Mouse (Mus musculus) kidney, postnatal 0 days (tissue): ENCODE measurements around the gene B230104I21Rik. TPM values are rescaled to one million over a fixed set of nuclear protein-coding genes. Genes with fewer than 3 reads are reported as not detected.

ENCODE experiments used
- ATAC-seq: fragments of 200-750 bp; cut with Nextera tagmentation; replicated peaks from 2 replicates; pipeline ENCODE4 v1.8.0; 2017; ENCODE audit warnings: low read depth, moderate number of reproducible peaks, moderate TSS enrichment, moderate library complexity; ENCODE audit not compliant: low FRiP score
- DNase-seq: peaks from one replicate; pipeline ENCODE4 v3.0.0-alpha.2; 2016; ENCODE audit warnings: low spot score
- H3K27ac ChIP-seq: fragments of 300-500 bp; sonication (generic); 2 replicates; pipeline ENCODE4 v1.5.1; 2014; ENCODE audit warnings: mild to moderate bottlenecking
- H3K27me3 ChIP-seq: fragments of 300-500 bp; sonication (generic); 2 replicates; pipeline ENCODE4 v1.6.1; 2014; ENCODE audit warnings: low read length, mixed read lengths; ENCODE audit not compliant: insufficient read depth
- H3K36me3 ChIP-seq: fragments of 300-500 bp; sonication (generic); 2 replicates; pipeline ENCODE4 v1.6.1; 2014; ENCODE audit warnings: low read length, mixed read lengths; ENCODE audit not compliant: insufficient read depth
- H3K4me1 ChIP-seq: fragments of 300-500 bp; sonication (generic); replicated peaks from 2 replicates; pipeline ENCODE4 v1.6.1; 2014; ENCODE audit warnings: antibody characterized with exemption, low read length, mixed read lengths; ENCODE audit not compliant: insufficient read depth
- H3K4me2 ChIP-seq: fragments of 300-500 bp; sonication (generic); 2 replicates; pipeline ENCODE4 v1.6.1; 2014; ENCODE audit warnings: mild to moderate bottlenecking, low read length, moderate library complexity, mixed read lengths
- H3K4me3 ChIP-seq: fragments of 300-500 bp; sonication (generic); replicated peaks from 2 replicates; pipeline ENCODE4 v1.5.1; 2014; ENCODE audit warnings: low read depth, low read length
- H3K9ac ChIP-seq: fragments of 300-500 bp; sonication (generic); 2 replicates; pipeline ENCODE4 v1.6.1; 2014; ENCODE audit warnings: low read depth, low read length
- H3K9me3 ChIP-seq: fragments of 300-500 bp; sonication (generic); replicated peaks from 2 replicates; pipeline ENCODE4 v1.6.1; 2016; ENCODE audit warnings: low read length, inconsistent platforms, mixed read lengths
- CTCF ChIP-seq: IDR thresholded peaks from 2 replicates; pipeline ENCODE4 v1.5.1; 2016; ENCODE audit warnings: antibody characterized with exemption, low read depth, mild to moderate bottlenecking, moderate library complexity
- WGBS: fragments of 180-500 bp; shearing (Covaris S2); extraction: QIAGEN DNeasy Blood & Tissue Kit; methylation state at CpG from one replicate; pipeline ENCODE4 v1.1.7; 2014; 5-methylcytosine and 5-hydroxymethylcytosine counted together
- polyA plus RNA-seq: library from polyadenylated mRNA; unstranded; fragments of >200 nt; fragmentation: Nextera tagmentation; extraction: Ambion mirVana; gene quantifications from 2 replicates; pipeline ENCODE4 v1.2.1, GENCODE M21; 2015

Gene B230104I21Rik
- polyA plus RNA-seq, result not detected in 2 replicates

DNA sequence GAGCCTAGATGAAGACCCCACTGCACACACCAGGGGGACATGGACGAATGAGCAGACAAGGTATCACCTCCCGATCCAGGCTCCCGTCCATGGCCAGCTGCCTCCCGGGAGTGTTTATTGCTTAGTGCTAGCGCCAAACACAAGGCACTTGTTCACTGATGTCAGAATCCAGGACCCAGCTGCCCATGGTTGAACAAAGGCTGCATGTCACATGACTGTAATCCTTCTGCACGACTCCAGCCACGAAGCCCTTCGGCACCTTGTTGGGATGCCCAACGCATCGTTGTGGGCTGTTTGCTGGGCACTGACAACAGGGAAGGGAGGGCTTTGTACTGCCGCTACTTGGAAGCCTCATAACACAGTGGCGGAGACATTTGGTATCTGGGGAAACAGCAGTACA, at the start of gene B230104I21Rik:
TSS of gene B230104I21Rik (plus strand) at position 367 of the 400 bp plus-strand sequence.
- H3K4me2 ChIP-seq, result peak within 1 kb of the TSS; percentile 27; the same call in 1 of the 2 replicates
- H3K36me3 ChIP-seq, result no peaks in the 10 kb centered on the region
- H3K9me3 ChIP-seq, result no peaks in the 10 kb centered on the region
- ATAC-seq (0 out of 2 replicates have a peak, but pooled peaks have one; percentile 15), DNase-seq (no peak)
- 38% methylated on average over 12 of the region's 12 CpGs for WGBS
- H3K9ac ChIP-seq, result no peak within 1 kb of the TSS
- H3K4me1 ChIP-seq, result peaks cover 13% of the 10 kb centered on the region; the same call in 1 of the 2 replicates
- no peak within 1 kb of the TSS for H3K4me3 ChIP-seq
- H3K27ac ChIP-seq, result peak within 1 kb of the TSS; percentile 51
- H3K27me3 ChIP-seq, result peaks cover 22% of the 10 kb centered on the region
- TF ChIP-seq CTCF, result no peak

DNA sequence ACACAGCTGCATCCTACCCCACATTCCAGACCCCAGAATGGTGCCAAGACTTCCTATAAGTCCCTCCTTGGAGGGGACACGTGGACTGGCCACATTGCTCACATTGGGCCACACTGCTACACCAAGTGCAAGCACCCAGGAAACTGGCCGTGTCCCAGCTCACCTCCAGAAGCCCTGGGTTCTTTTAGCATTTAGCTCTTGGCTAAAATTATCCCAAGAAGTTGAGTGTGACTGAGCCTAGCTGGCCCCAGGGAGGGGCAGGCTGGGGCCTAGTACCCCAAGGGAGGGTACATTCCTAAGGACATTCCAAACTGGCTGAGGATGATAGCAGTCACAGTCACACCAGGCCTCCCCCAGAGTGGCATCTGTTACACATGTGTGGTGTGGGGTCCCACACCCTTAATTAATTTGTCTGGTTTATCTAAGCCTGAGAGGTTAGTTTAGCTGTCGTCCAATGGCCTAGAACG, 42.2 kb upstream of the B230104I21Rik start:
- Histone ChIP-seq H3K27me3 (no peaks in the 10 kb centered on the region), H3K4me3 (no peak overlapping the region), H3K27ac (peak overlapping the region; percentile 87), H3K36me3 (no peaks in the 10 kb centered on the region), H3K4me1 (peaks cover 22% of the 10 kb centered on the region; the same call in 1 of the 2 replicates), H3K9ac (no peak overlapping the region), H3K4me2 (0 out of 2 replicates have a peak overlapping the region, but pooled peaks have one; percentile 19), H3K9me3 (no peaks in the 10 kb centered on the region)
- DNase-seq (peak; percentile 66), ATAC-seq (peak; percentile 56)
- TF ChIP-seq CTCF, result no peak
- 37% methylated on average over 4 of the region's 4 CpGs for WGBS

DNA sequence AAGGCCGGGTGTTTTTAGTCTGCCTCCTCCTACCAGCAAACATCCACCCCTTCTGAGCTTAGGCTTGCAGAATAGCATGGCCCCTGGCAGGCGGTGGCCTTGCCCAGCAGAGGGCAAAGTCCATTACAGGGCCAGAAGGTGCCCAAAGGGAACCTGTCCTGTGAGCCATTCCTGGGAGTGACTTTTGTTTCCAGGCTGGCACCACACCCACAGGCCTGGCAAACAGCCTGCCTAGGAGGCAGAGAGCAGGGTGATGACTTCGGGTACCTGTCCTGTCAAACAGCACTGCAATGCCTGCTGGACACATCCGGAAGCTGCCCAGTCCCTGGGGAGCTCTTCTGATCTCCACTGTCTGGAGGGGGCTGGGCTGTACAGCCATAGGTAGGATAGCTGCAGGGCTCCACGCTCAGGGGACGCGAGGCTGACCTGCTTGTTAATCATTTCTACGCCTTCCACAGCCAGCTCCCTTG, 41.6 kb upstream of the B230104I21Rik start:
- Histone ChIP-seq H3K27me3 (no peaks in the 10 kb centered on the region), H3K27ac (peak overlapping the region; percentile 87), H3K4me3 (no peak overlapping the region), H3K4me2 (0 out of 2 replicates have a peak overlapping the region, but pooled peaks have one; percentile 21), H3K9ac (no peak overlapping the region), H3K36me3 (no peaks in the 10 kb centered on the region), H3K4me1 (peaks cover 22% of the 10 kb centered on the region; the same call in 1 of the 2 replicates), H3K9me3 (no peaks in the 10 kb centered on the region)
- 11% methylated on average over 8 of the region's 8 CpGs for WGBS
- TF ChIP-seq CTCF, result peak; percentile 26; the same call in 1 of the 2 replicates
- DNase-seq, result peak; percentile 49
- peak; percentile 76 for ATAC-seq

DNA sequence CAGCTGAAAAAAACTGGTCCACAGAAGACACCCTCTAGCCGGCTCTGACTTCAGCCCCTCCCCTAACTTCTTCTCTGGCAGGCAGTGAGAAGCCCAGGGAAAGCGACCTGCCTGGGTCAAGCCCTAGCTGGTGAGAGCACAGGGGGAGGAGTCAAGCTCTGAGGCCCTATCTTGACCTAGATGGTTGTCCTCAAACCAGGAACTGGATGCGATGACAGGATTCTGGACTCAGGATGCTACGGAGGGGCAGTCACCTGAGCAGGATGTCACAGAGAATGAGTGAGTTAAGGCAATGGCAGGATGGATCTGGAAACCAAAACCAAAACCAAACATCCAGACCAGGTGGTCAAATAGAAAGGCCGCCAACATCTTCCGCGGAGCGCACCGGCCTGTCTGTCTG, 38.2 kb upstream of the B230104I21Rik start:
- H3K9ac ChIP-seq, result no peak overlapping the region
- H3K27ac ChIP-seq, result peak overlapping the region; percentile 78
- DNase-seq (peak; percentile 54), ATAC-seq (no peak)
- H3K4me3 ChIP-seq, result no peak overlapping the region
- H3K4me1 ChIP-seq, result peaks cover 22% of the 10 kb centered on the region; the same call in 1 of the 2 replicates
- peak overlapping the region; percentile 31 for H3K4me2 ChIP-seq
- WGBS, result 26% methylated on average over 9 of the region's 9 CpGs
- peaks cover 11% of the 10 kb centered on the region; the same call in 1 of the 2 replicates for H3K27me3 ChIP-seq
- H3K9me3 ChIP-seq, result no peaks in the 10 kb centered on the region
- no peaks in the 10 kb centered on the region for H3K36me3 ChIP-seq
- TF ChIP-seq CTCF, result no peak

DNA sequence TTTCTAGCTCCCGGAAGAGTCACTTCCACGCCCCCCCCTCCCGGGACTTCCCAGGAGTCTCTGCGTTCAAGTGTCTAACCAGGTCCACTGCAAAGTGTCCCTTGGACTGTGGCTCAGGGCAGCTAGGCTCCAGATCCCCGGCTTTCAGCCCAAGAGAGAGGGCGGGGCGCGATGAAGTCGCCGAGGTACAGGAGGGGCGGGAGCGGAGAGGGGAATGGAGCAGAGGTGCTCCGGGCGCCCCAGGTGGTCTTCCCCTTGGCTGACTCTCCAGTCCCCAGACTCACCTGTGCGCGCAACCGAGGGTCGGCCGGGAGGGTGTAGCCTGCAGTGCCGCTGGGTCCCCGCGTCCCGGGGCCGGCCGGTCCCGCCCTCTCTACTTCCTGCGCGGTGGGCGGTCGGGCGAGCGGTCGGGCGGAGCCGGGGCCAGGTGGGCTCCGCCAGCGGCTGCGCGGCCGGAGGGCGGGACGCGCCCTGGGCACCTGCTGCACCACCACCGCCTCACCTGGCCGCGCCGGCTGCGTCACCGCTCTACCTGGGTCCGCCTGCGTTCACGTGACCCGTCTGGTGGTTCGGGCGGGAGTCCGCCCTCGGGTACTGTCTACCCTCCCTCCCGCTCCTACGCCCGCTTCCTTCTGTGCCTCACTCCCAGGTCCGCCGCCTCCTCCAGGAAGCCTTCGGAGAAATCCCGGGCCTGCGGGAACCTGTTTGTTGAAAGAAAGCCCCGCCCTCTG, 36.2 kb upstream of the B230104I21Rik start:
- Histone ChIP-seq H3K4me1 (0 out of 2 replicates have a peak, but pooled peaks cover 9% of the 10 kb centered on the region), H3K9me3 (no peaks in the 10 kb centered on the region)
- ATAC-seq, result peak; percentile 86

DNA sequence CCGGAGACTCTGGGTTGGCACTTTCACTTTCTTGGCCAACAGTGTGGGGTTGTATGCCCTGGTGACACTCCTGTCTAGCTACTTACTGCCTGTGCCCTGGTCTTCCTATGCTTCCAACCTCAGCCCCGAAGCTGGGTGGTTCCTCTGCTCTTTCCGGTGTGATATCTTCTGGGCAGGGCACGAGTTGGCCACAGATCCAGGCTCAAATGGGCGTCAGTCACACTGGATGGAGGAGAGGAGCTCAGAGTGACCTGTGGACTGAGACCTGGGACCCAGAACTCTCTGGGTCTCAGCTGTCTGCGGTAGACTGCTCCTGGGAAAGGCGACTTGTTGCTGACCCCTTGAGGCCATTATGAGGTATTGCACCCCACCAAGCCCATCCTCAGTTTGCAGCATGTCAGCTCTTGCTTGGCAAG, 34.5 kb upstream of the B230104I21Rik start, which contains the start of gene Arhgef16:
TSS of gene Arhgef16 (minus strand) at position 211 of the 416 bp plus-strand sequence.
- ATAC-seq (no peak), DNase-seq (peak; percentile 75)
- Histone ChIP-seq H3K36me3 (no peaks in the 10 kb centered on the region), H3K4me2 (peak within 1 kb of the TSS; percentile 62; the same call in 1 of the 2 replicates), H3K4me3 (no peak within 1 kb of the TSS), H3K9ac (no peak within 1 kb of the TSS), H3K9me3 (no peaks in the 10 kb centered on the region), H3K27me3 (peaks cover 11% of the 10 kb centered on the region; the same call in 1 of the 2 replicates), H3K4me1 (0 out of 2 replicates have a peak, but pooled peaks cover 7% of the 10 kb centered on the region), H3K27ac (peak within 1 kb of the TSS; percentile 19; the same call in 1 of the 2 replicates)
- WGBS, result 24% methylated on average over 7 of the region's 7 CpGs
- peak; percentile 88 for TF ChIP-seq CTCF

More for the DNA sequence above, 36.2 kb upstream of the B230104I21Rik start:
- DNase-seq, result peak; percentile 46
- H3K4me2 ChIP-seq, result peak overlapping the region; percentile 62
- H3K27ac ChIP-seq, result peak overlapping the region; percentile 84
- 1% methylated on average over 56 of the region's 66 CpGs for WGBS
- peak overlapping the region; percentile 57 for H3K9ac ChIP-seq
- H3K4me3 ChIP-seq, result peak overlapping the region; percentile 45
- TF ChIP-seq CTCF, result no peak
- peaks cover 11% of the 10 kb centered on the region; the same call in 1 of the 2 replicates for H3K27me3 ChIP-seq
- no peaks in the 10 kb centered on the region for H3K36me3 ChIP-seq
